Mouse (Mus musculus) liver, embryonic 14.5 days (tissue): ENCODE data around the gene Dpf3.

Experiments used
- CTCF ChIP-seq: IDR thresholded peaks from 2 replicates; pipeline ENCODE4 v1.5.1; 2016; ENCODE audit warnings: antibody characterized with exemption, low read depth, control low read depth
- EP300 ChIP-seq: IDR thresholded peaks from 2 replicates; pipeline ENCODE4 v1.6.1; 2016; ENCODE audit warnings: antibody characterized with exemption, low read depth

- TF ChIP-seq CTCF (no peak), EP300 (no peak)
Measured at GRCm38 (mm10) chr12:83433436-83433835, 54.1 kb downstream of the Dpf3 start.
